Mouse (Mus musculus) liver, postnatal 0 days (tissue): ENCODE results near the gene Znrf2. TPM values are rescaled to one million over a fixed set of nuclear protein-coding genes. Genes with fewer than 3 reads are reported as not detected.

Experiments
- ATAC-seq: fragments of 200-750 bp; cut with Nextera tagmentation; 2 replicates; pipeline ENCODE4 v1.8.0; 2017; ENCODE audit warnings: mild to moderate bottlenecking, moderate library complexity
- DNase-seq: peaks from one replicate; pipeline ENCODE4 v3.0.0-alpha.2; 2016
- H3K27ac ChIP-seq: fragments of 300-500 bp; sonication (generic); 2 replicates; pipeline ENCODE4 v1.5.1; 2014; ENCODE audit warnings: antibody characterized with exemption, moderate library complexity, mild to moderate bottlenecking, low read depth
- H3K27me3 ChIP-seq: fragments of 300-500 bp; sonication (generic); 2 replicates; pipeline ENCODE4 v1.6.1; 2014; ENCODE audit warnings: low read length, control low read depth, mixed read lengths; ENCODE audit not compliant: insufficient read depth
- H3K36me3 ChIP-seq: fragments of 300-500 bp; sonication (generic); replicated peaks from 2 replicates; pipeline ENCODE4 v1.6.1; 2014; ENCODE audit warnings: mild to moderate bottlenecking, control low read depth, low read length, moderate library complexity, mixed read lengths; ENCODE audit not compliant: insufficient read depth
- H3K4me1 ChIP-seq: fragments of 300-500 bp; sonication (generic); 2 replicates; pipeline ENCODE4 v1.6.1; 2014; ENCODE audit warnings: antibody characterized with exemption, mild to moderate bottlenecking, control low read depth; ENCODE audit not compliant: insufficient read depth
- H3K4me2 ChIP-seq: fragments of 300-500 bp; sonication (generic); 2 replicates; pipeline ENCODE4 v1.6.1; 2014; ENCODE audit warnings: low read depth, mild to moderate bottlenecking, low read length, moderate library complexity, mixed read lengths
- H3K4me3 ChIP-seq: fragments of 300-500 bp; sonication (generic); 2 replicates; pipeline ENCODE4 v1.5.1; 2014; ENCODE audit warnings: low read depth, low read length
- H3K9ac ChIP-seq: fragments of 300-500 bp; sonication (generic); replicated peaks from 2 replicates; pipeline ENCODE4 v1.6.1; 2014; ENCODE audit warnings: mild to moderate bottlenecking, moderate library complexity
- H3K9me3 ChIP-seq: fragments of 300-500 bp; sonication (generic); 2 replicates; pipeline ENCODE4 v1.6.1; 2016; ENCODE audit warnings: mild to moderate bottlenecking, control low read depth, low read length, mixed read lengths
- CTCF ChIP-seq: sonication (generic); IDR thresholded peaks from 2 replicates; pipeline ENCODE4 v1.5.1; 2016; ENCODE audit warnings: antibody characterized with exemption, low read depth
- EP300 ChIP-seq: IDR thresholded peaks from 2 replicates; pipeline ENCODE4 v1.6.1; 2016; ENCODE audit warnings: antibody characterized with exemption, low read depth, mild to moderate bottlenecking
- WGBS: fragments of 180-500 bp; shearing (Covaris S2); extraction: QIAGEN DNeasy Blood & Tissue Kit; methylation state at CpG from one replicate; pipeline ENCODE4 v1.1.7; 2014; ENCODE audit not compliant: insufficient replicate concordance; 5-methylcytosine and 5-hydroxymethylcytosine counted together
- polyA plus RNA-seq: library from polyadenylated mRNA; unstranded; fragments of >200 nt; fragmentation: Nextera tagmentation; extraction: Ambion mirVana; gene quantifications from 2 replicates; pipeline ENCODE4 v1.2.1, GENCODE M21; 2015

Znrf2 gene
- 4.4 and 4.9 TPM in 2 replicates for polyA plus RNA-seq

DNA sequence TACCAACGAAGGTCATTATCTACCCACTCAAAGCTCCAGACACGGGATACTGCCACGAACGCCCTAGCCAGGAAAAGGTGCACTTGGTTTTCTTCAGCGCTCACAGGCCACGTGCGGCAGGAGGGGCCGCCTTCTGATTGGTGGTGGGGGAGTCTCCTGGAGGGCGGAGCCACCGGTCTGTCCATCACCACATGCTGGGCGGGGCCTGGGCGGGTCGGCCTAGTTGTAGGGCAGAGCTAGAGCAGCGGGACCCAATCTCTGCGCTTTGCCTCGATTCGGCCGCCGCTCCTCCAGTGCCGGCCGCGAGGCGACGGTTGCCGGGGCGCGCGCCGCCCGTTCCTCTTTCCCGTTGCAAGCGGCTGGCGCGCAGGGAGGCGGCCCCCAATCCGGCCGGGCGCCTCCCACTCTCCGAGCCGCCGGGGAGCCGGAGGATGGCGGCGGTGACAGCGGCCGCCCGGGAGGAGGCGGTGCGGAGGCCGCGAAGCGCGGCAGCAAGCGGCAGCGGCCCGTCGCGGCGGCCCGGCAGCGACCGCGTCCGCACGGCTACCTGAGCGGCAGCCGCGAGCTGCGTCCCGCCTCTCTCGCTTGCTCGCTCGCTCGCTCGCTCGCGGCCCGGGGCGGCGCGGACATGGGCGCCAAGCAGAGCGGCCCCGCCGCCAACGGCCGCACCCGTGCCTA is at the start of gene Znrf2:
Znrf2 (plus strand) TSS at position 529 of the 678 bp plus-strand sequence.
- H3K9me3 ChIP-seq, result no peaks in the 10 kb centered on the region
- H3K4me3 ChIP-seq, result peak within 1 kb of the TSS; percentile 67
- TF ChIP-seq CTCF (peak; percentile 28; the same call in 1 of the 2 replicates), EP300 (no peak)
- peak within 1 kb of the TSS; percentile 98 for H3K27ac ChIP-seq
- H3K36me3 ChIP-seq, result no peaks in the 10 kb centered on the region
- ATAC-seq (peak; percentile 97), DNase-seq (peak; percentile 99)
- no peaks in the 10 kb centered on the region for H3K27me3 ChIP-seq
- H3K9ac ChIP-seq, result peak within 1 kb of the TSS; percentile 82
- H3K4me2 ChIP-seq, result peak within 1 kb of the TSS; percentile 78
- WGBS, result under 1% methylated on average over 48 of the region's 88 CpGs
- peaks cover 28% of the 10 kb centered on the region for H3K4me1 ChIP-seq

DNA sequence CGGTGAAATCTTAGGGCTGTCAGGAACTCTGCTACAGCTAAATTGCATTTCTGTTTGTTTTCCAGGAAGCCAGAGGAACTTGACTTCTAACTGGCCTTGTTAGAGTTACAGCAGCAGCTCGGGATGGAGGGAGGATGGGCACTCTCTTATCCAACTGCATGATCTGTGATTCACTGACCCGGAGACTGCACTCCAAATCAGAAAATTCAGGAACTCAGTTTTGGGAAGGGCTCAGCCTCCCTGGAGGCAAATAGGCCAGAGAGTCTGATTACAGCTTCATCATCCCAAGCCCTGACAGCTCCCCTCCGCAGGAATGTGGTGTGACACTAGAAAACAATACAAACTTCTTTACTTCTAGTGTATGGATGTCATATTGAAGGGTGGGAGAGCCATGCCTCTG is 49.0 kb upstream of the Znrf2 start:
- H3K27ac ChIP-seq, result no peak overlapping the region
- DNase-seq (no peak), ATAC-seq (no peak)
- no peaks in the 10 kb centered on the region for H3K36me3 ChIP-seq
- H3K9me3 ChIP-seq, result no peaks in the 10 kb centered on the region
- no peaks in the 10 kb centered on the region for H3K4me1 ChIP-seq
- H3K27me3 ChIP-seq, result no peaks in the 10 kb centered on the region
- TF ChIP-seq CTCF (no peak), EP300 (no peak)
- no peak overlapping the region for H3K4me2 ChIP-seq
- 36% methylated on average over 4 of the region's 4 CpGs for WGBS
- H3K9ac ChIP-seq, result no peak overlapping the region
- no peak overlapping the region for H3K4me3 ChIP-seq

DNA sequence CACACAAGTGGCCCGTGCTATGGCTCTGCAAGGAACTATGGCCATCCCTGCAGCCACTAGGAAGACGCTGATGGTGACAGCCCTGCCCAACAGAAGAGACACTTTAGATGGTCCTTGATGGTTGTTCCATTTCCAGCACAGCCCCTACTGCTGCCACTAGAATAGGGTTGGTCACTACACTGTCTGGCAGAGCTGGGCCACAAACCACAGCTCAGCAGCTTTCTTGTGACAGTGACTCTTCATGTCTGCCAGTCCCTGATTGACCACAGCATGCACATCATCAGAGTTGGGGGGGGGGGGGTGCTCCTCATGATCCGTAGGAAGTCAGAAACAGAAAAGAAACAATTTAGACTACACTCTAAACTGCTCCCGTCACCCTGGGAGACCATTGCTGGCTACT is 46.0 kb upstream of the Znrf2 start:
- DNase-seq, result no peak

DNA sequence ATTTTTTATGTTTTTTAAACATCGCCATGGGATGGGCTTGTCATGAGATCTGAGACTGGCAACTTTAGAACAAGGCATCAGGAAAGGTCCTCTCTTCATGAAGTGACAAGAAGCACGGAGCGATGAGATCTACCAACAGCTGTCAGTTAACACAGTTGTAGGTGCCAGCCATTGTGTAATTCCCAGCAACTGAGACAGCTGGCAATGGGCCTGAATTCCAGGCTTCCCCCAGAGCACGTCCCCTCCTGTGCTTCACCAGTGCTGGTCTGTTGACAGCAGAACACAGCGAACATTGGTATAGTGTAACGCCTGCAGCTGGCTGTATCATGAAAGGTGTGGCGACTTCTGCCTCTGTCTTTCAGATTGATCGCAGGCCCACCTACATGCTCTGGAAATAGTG is 45.5 kb upstream of the Znrf2 start:
- no peak overlapping the region for H3K27ac ChIP-seq
- H3K9me3 ChIP-seq, result no peaks in the 10 kb centered on the region
- ATAC-seq (peak; percentile 57), DNase-seq (peak; percentile 50)
- no peak overlapping the region for H3K4me2 ChIP-seq
- H3K9ac ChIP-seq, result no peak overlapping the region
- no peaks in the 10 kb centered on the region for H3K4me1 ChIP-seq
- H3K27me3 ChIP-seq, result no peaks in the 10 kb centered on the region
- H3K36me3 ChIP-seq, result no peaks in the 10 kb centered on the region
- TF ChIP-seq EP300 (no peak), CTCF (no peak)
- WGBS, result 67% methylated on average over 8 of the region's 8 CpGs
- no peak overlapping the region for H3K4me3 ChIP-seq

More for the DNA sequence above, 46.0 kb upstream of the Znrf2 start:
- Histone ChIP-seq H3K4me1 (no peaks in the 10 kb centered on the region), H3K27me3 (no peaks in the 10 kb centered on the region), H3K4me3 (no peak overlapping the region), H3K9ac (no peak overlapping the region), H3K27ac (no peak overlapping the region), H3K36me3 (no peaks in the 10 kb centered on the region), H3K9me3 (no peaks in the 10 kb centered on the region), H3K4me2 (no peak overlapping the region)
- no peak for TF ChIP-seq EP300
- no peak for TF ChIP-seq CTCF
- ATAC-seq, result no peak
- 70% methylated on average over 4 of the region's 4 CpGs for WGBS

DNA sequence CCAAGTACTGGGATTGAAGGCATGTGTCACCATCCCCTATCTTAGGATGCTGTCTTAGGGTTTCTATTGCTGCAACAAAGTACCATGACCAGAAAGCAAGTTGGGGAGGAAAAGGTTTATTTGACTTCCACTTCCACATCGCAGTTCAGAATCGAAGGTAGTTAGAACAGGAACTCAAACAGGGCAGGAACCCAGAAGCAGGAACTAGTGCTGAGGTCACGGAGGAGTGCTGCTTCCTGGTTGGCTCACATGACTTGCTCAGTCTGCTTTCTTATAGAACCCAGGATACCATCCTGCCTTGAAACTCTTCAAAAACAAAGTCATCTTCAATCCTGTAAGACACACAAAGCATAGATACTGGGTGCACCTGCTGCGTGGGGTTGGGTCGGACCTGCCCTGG is 44.6 kb upstream of the Znrf2 start:
- Histone ChIP-seq H3K9me3 (no peaks in the 10 kb centered on the region), H3K4me2 (no peak overlapping the region), H3K27me3 (no peaks in the 10 kb centered on the region), H3K36me3 (no peaks in the 10 kb centered on the region), H3K9ac (no peak overlapping the region), H3K4me1 (no peaks in the 10 kb centered on the region), H3K27ac (no peak overlapping the region), H3K4me3 (no peak overlapping the region)
- ATAC-seq (no peak), DNase-seq (no peak)
- 69% methylated on average over 5 of the region's 5 CpGs for WGBS
- no peak for TF ChIP-seq CTCF

DNA sequence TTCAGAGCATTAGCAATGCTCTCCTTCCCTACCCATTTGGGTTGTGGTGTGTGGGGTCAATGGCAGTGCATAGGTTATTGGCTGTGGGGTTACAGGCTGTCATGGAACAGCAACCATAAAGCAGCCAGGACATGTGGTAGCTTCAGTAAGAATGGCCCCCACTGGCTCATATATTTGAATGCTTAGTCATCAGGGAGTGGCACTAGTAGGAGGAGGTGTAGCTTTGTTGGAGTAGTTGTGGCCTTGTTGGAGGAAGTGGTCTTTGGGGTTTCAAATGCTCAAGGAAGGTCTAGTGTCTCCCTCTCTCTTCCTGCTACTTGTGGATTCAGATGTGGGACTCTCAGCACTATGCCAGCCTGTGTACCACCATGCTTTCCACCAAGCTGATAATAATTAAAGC is 41.0 kb upstream of the Znrf2 start:
- no peak overlapping the region for H3K9ac ChIP-seq
- no peak for TF ChIP-seq EP300
- TF ChIP-seq CTCF, result no peak

DNA sequence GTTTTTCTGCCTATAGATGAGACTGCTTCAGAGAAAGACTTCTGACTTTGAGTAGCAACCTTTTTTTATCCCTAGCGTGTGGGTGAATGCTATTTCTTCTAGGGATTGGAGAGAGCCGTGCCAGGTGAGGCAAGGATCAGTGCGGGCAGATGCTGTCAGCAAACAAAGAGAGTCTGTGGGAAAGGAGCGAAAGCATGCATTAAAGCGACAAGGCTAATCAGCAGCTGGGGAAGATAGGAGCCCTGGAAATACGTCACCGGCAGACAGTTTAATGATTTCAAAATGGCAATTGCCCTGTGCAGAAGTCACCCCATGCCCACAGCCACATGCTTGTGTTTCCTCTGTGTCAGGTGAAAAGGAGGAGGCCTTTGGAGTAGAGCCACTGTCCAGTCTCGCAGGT is 39.1 kb upstream of the Znrf2 start:
- Histone ChIP-seq H3K4me2 (no peak overlapping the region), H3K36me3 (no peaks in the 10 kb centered on the region), H3K4me1 (peaks cover 3% of the 10 kb centered on the region; the same call in 1 of the 2 replicates), H3K27me3 (no peaks in the 10 kb centered on the region), H3K27ac (no peak overlapping the region), H3K4me3 (no peak overlapping the region), H3K9me3 (no peaks in the 10 kb centered on the region), H3K9ac (no peak overlapping the region)
- ATAC-seq (no peak), DNase-seq (no peak)
- 52% methylated on average over 8 of the region's 8 CpGs for WGBS
- TF ChIP-seq CTCF (no peak), EP300 (no peak)

More for the DNA sequence above, 41.0 kb upstream of the Znrf2 start:
- no peak overlapping the region for H3K4me3 ChIP-seq
- peaks cover 3% of the 10 kb centered on the region; the same call in 1 of the 2 replicates for H3K4me1 ChIP-seq
- DNase-seq (no peak), ATAC-seq (no peak)
- no peaks in the 10 kb centered on the region for H3K9me3 ChIP-seq
- H3K36me3 ChIP-seq, result no peaks in the 10 kb centered on the region
- H3K27me3 ChIP-seq, result no peaks in the 10 kb centered on the region
- H3K4me2 ChIP-seq, result no peak overlapping the region
- no peak overlapping the region for H3K27ac ChIP-seq
